Mouse (Mus musculus): ENCODE measurements around the gene Xdh.

DNA sequence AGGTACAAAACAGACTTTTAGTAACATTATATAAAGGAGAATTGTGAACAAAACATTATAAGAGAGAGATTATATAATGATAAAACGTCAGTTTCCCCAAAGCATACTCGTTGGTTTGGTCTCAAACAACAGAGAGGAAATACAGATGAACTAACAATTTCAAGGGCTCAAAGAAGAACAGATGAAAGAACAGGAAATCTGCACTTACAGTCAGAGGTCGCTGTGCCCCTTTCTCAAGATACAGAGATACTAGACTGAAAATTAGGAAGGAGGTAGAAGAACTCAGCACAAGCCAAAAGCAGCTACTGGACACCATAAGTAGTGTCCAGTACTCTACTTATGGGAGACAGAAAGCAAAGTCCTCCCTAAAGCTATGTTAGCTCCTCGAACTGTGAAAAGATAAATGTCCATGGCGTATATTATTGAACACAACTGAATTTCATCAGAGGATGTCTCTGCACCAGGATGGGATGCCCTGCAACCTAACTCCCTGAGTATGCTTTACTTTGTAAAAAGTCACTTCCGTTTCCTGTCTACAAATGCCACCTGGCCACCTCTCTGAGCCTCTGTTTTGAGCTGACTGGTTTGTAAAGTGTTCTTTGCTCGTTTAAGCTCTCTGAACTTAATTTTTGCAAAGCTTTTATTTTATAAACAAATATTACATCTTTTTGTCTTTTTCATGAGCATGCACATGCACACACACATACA is 44.8 kb downstream of the Xdh start:
- TF ChIP-seq EP300 (IDR thresholded peaks at IDR 0.05; ENCODE audit: insufficient read depth, low read depth, low read length): no peak
- TF ChIP-seq POLR2A (IDR thresholded peaks at IDR 0.05; ENCODE audit: insufficient read depth, low read length): no peak
